Mouse (Mus musculus) intestine, embryonic 16.5 days (tissue): ENCODE results near the gene Pak2. TPM values are rescaled to one million over a fixed set of nuclear protein-coding genes. Genes with fewer than 3 reads are reported as not detected.

Source experiments
- ATAC-seq: fragments of 200-750 bp; cut with Nextera tagmentation; 2 replicates; pipeline ENCODE4 v1.8.0; 2017; ENCODE audit warnings: moderate TSS enrichment, moderate library complexity
- H3K27ac ChIP-seq: fragments of 300-500 bp; sonication (generic); 2 replicates; pipeline ENCODE4 v1.5.1; 2014; ENCODE audit warnings: mild to moderate bottlenecking, low read length
- H3K27me3 ChIP-seq: fragments of 300-500 bp; sonication (generic); replicated peaks from 2 replicates; pipeline ENCODE4 v1.6.1; 2014; ENCODE audit warnings: low read length, control low read depth, mixed read lengths; ENCODE audit not compliant: control insufficient read depth, insufficient read depth
- H3K36me3 ChIP-seq: fragments of 300-500 bp; sonication (generic); 2 replicates; pipeline ENCODE4 v1.6.1; 2014; ENCODE audit warnings: low read length, control low read depth; ENCODE audit not compliant: control insufficient read depth, insufficient read depth
- H3K4me1 ChIP-seq: fragments of 300-500 bp; sonication (generic); 2 replicates; pipeline ENCODE4 v1.6.1; 2014; ENCODE audit warnings: low read length, control low read depth, mixed read lengths; ENCODE audit not compliant: control insufficient read depth, insufficient read depth
- H3K4me2 ChIP-seq: fragments of 300-500 bp; sonication (generic); 2 replicates; pipeline ENCODE4 v1.6.1; 2014; ENCODE audit warnings: low read depth, low read length, control low read depth
- H3K4me3 ChIP-seq: fragments of 300-500 bp; sonication (generic); 2 replicates; pipeline ENCODE4 v1.5.1; 2014; ENCODE audit warnings: mild to moderate bottlenecking, low read length
- H3K9ac ChIP-seq: fragments of 300-500 bp; sonication (generic); 2 replicates; pipeline ENCODE4 v1.6.1; 2014; ENCODE audit warnings: low read depth, low read length
- H3K9me3 ChIP-seq: fragments of 300-500 bp; sonication (generic); 2 replicates; pipeline ENCODE4 v1.6.1; 2016; ENCODE audit warnings: low read length, control low read depth; ENCODE audit not compliant: control insufficient read depth
- WGBS: fragments of 180-500 bp; shearing (Covaris S2); extraction: QIAGEN DNeasy Blood & Tissue Kit; methylation state at CpG from one replicate; pipeline ENCODE4 v1.1.7; 2014; 5-methylcytosine and 5-hydroxymethylcytosine counted together
- polyA plus RNA-seq: library from polyadenylated mRNA; unstranded; fragments of >200 nt; fragmentation: Nextera tagmentation; extraction: Ambion mirVana; gene quantifications from 2 replicates; pipeline ENCODE4 v1.2.1, GENCODE M21; 2015

Gene Pak2
- polyA plus RNA-seq, 1 experiment from 2014 or later: 34.5 TPM

DNA sequence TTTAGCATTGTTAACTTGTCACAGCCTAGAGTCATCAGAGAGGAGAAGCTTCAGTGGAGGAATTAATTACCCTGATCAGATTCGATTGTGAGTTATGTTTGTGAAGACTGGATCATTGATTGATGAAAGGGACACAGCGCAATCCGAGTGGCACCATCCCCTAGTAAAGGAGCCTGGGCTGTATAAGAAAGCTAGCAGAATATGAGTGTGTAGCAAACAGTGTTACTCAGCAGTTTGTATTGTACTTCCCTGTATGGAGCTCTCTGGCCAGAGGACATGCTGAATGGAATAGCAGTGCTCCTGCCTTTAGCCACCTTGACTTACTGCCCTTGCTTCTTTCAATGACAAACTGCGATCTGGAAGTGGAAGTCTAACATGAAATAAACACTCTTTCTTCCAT, 68.8 kb downstream of the Pak2 start:
- Histone ChIP-seq H3K27ac (no peak overlapping the region), H3K4me2 (no peak overlapping the region), H3K27me3 (no peaks in the 10 kb centered on the region), H3K9ac (no peak overlapping the region), H3K4me3 (no peak overlapping the region), H3K4me1 (0 out of 2 replicates have a peak, but pooled peaks cover 4% of the 10 kb centered on the region), H3K36me3 (no peaks in the 10 kb centered on the region), H3K9me3 (no peaks in the 10 kb centered on the region)
- ATAC-seq: peak; percentile 70
- WGBS: 66% methylated on average over 4 of the region's 4 CpGs

DNA sequence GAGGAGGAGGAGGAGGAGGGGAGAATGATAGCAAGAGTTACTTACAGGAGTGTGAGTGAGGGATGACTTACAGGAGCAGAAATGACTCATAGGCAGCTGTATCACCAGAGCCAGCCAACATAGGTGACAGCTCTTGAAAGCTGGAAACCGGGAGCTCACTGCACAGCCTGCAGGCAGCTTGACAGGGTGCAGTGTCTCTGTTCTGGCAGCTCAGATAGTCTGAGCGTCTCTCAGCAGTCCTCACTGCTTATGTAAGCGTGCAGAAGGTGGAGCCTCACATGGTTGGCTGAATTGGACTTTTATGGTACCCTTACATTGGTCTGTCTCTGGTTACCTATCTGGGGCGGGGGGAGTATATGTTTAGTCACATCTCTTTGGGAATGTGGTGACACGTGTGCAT, 69.2 kb downstream of the Pak2 start:
- Histone ChIP-seq H3K9ac (no peak overlapping the region), H3K4me1 (0 out of 2 replicates have a peak, but pooled peaks cover 4% of the 10 kb centered on the region), H3K36me3 (no peaks in the 10 kb centered on the region), H3K9me3 (no peaks in the 10 kb centered on the region), H3K4me3 (no peak overlapping the region), H3K27ac (no peak overlapping the region), H3K4me2 (no peak overlapping the region), H3K27me3 (no peaks in the 10 kb centered on the region)
- 29% methylated on average over 5 of the region's 5 CpGs for WGBS
- ATAC-seq: peak; percentile 81

DNA sequence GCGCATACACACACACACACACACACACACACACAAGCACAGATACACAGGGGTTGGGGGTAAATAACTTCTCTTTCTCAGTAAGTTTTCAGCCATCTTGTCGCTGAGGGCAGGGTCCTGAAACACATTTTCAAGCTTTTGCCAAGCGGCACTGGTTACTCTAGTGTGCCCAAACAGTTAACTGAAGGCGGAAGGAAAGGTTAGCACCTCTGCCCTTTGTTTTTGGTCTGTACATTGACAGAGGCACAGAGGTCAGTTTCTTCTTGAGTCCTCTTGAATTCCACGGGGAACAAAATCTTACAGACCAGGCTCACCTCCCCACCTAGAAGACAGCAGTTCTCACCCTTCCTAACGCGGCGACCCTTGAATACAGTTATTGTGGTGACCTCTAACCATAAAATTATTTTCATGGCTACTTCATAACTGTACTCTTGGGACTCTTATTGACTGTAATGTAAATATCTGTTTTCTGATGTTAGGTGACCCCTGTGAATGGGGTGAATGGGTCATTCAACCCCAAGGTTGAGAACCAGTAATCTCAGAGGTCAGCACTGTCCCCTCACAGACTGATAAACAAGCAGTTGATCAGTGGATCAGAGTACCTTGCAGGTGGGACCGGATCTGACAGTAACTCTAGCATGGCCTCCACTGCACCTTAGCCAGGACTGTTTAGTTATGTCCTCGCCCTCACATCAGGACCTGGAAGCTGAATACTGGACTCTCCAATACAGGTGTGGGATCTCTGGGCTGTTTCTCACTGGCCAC, 70.4 kb downstream of the Pak2 start:
- no peaks in the 10 kb centered on the region for H3K9me3 ChIP-seq
- ATAC-seq: no peak
- WGBS: 50% methylated on average over 10 of the region's 10 CpGs
- no peak overlapping the region for H3K9ac ChIP-seq
- 0 out of 2 replicates have a peak, but pooled peaks cover 4% of the 10 kb centered on the region for H3K4me1 ChIP-seq
- no peak overlapping the region for H3K4me3 ChIP-seq
- no peaks in the 10 kb centered on the region for H3K27me3 ChIP-seq
- H3K4me2 ChIP-seq: no peak overlapping the region
- H3K36me3 ChIP-seq: no peaks in the 10 kb centered on the region
- no peak overlapping the region for H3K27ac ChIP-seq

DNA sequence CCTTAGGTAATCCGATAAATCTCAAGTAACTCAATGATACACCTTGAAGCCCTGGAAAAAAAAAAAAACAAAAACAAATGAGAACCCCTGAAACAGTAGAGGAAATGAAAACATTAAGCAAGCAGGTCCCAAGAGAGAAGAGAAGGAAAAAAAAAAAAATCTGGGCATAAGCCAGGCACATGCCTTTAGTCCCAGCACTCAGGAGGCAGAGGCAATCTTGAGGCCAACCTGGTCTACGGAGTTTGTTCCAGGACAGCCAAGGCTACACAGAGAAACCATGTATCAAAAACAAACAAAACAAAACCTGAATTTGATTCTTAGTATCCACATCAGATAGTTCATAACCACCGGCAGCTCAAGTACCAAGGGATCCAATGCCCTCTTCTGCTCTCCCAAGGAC, 74.4 kb downstream of the Pak2 start:
- 96% methylated on average over 3 of the region's 3 CpGs for WGBS
- Histone ChIP-seq H3K36me3 (no peaks in the 10 kb centered on the region), H3K27ac (no peak overlapping the region), H3K27me3 (no peaks in the 10 kb centered on the region), H3K4me1 (peaks cover 20% of the 10 kb centered on the region), H3K4me3 (no peak overlapping the region), H3K9ac (no peak overlapping the region), H3K9me3 (no peaks in the 10 kb centered on the region), H3K4me2 (no peak overlapping the region)
- ATAC-seq: no peak

DNA sequence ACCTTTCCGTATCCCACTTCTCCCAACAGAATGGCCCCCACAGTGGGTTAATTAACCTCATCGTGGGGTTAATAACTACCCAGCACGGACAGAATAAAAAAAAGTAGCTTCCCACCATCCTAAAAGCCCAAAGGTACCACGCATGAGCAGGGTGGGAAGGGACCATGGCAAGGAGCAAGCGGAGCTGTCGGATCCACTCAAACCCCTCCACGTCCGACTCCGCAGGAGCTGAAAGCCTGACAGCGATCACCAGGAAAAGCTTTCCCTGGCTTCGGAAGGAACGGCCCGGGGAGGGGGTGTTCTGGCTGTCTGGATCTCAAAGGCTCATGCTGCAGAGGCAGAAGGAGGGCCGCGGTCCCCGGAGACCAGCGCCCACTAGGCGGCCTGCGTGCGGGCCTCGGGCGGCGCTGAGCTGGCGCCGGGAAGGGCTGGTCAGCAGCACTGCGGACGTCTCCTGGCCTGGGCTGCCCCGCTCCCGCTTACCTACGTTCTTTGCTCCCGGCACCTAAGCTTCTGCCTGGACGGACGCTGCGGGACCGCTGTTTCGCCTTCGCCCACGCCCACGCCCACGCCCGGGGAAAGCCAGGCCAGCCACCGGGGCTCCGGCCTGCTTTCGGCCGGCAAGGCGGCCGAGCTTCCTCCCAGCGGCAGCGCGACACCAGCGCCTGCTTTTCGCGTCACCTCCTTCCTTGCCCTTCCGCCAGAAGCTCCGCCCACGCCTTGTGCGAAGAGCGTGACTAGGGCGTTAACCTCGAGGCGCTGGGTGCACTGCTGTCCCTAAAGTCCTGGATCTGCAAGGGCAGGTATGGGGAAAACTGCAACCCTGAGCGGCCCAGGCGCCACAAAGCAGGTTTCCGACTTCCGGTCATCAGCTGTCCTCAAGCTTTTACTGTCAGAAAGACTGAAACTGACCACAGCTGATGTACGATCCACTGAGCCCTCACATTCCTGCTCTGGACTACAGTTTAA, 76.3 kb downstream of the Pak2 start, which contains the start of gene Senp5:
TSS of gene Senp5 (minus strand) at position 779 of the 969 bp plus-strand sequence.
- no peaks in the 10 kb centered on the region for H3K27me3 ChIP-seq
- H3K4me1 ChIP-seq: peaks cover 19% of the 10 kb centered on the region
- no peaks in the 10 kb centered on the region for H3K9me3 ChIP-seq
- peak within 1 kb of the TSS; percentile 99 for H3K4me3 ChIP-seq
- peak within 1 kb of the TSS; percentile 91 for H3K9ac ChIP-seq
- no peaks in the 10 kb centered on the region for H3K36me3 ChIP-seq
- ATAC-seq: peak; percentile 97
- peak within 1 kb of the TSS; percentile 78 for H3K4me2 ChIP-seq
- under 1% methylated on average over 66 of the region's 66 CpGs for WGBS
- peak within 1 kb of the TSS; percentile 81 for H3K27ac ChIP-seq

DNA sequence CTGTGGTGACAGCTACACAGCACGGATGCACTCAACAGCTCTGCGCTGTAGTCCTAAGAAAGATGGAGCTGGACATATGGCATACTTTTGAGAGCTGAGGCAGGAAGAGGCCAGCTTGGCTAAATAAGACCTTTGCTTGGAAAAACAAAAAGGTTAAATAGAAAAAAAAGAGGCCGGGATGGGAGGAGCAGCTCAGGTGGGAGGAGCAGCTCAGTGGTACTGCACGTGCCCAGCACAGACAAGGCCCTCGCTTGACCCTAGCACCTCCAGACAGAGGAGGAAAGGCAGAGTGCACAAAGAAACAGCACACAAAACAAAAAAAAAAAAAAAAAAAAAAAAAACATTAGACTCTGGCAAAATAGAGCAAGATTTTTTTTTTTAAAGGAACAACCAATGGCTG, 82.8 kb downstream of the Pak2 start:
- peaks cover 6% of the 10 kb centered on the region for H3K4me1 ChIP-seq
- H3K4me2 ChIP-seq: no peak overlapping the region
- ATAC-seq: no peak
- no peak overlapping the region for H3K9ac ChIP-seq
- no peaks in the 10 kb centered on the region for H3K9me3 ChIP-seq
- no peaks in the 10 kb centered on the region for H3K27me3 ChIP-seq
- WGBS: 87% methylated on average over 5 of the region's 5 CpGs
- no peak overlapping the region for H3K27ac ChIP-seq
- no peaks in the 10 kb centered on the region for H3K36me3 ChIP-seq
- no peak overlapping the region for H3K4me3 ChIP-seq

DNA sequence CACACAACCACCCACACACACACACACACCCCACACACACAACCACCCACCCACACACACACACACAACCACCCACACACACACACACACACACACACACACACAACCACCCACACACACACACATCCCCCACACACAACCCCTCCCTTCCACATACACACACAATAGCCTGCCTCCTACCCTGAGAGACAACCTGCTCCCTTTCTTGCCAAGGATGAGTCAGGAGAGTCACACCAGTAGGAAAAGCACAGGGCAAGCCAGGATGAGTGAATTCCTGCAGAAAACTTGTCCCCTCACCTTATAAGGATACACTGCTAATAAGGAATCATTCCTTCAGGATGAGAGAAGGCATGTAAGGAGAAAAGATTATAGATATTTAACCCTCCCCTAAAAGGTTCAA, 85.2 kb downstream of the Pak2 start:
- Histone ChIP-seq H3K4me1 (peaks cover 3% of the 10 kb centered on the region; the same call in 1 of the 2 replicates), H3K36me3 (no peaks in the 10 kb centered on the region; the same call in 1 of the 2 replicates), H3K4me2 (no peak overlapping the region), H3K27me3 (no peaks in the 10 kb centered on the region), H3K9me3 (no peaks in the 10 kb centered on the region), H3K9ac (no peak overlapping the region), H3K27ac (no peak overlapping the region), H3K4me3 (no peak overlapping the region)
- ATAC-seq: no peak

DNA sequence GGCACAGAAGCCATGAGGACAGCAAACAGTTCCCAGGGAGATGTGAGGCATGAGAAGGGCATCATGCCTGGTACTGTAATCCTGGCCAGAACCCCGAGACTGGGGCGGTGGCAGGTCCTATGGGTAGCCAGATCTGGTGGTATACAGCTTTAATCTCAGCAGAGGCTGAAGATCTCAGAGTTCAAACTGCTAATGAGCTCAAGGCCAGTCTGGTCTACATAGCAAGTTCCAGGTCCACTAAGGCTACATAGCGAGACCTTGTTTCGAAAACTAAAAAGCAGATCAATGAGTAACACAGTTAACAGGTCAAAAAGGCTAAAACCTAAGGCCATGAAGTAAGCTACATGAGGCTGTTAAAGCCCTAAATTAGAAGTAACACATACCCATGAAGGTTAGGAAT, 85.9 kb downstream of the Pak2 start:
- Histone ChIP-seq H3K4me2 (no peak overlapping the region), H3K4me3 (no peak overlapping the region), H3K9ac (no peak overlapping the region), H3K27ac (no peak overlapping the region), H3K27me3 (no peaks in the 10 kb centered on the region), H3K4me1 (no peaks in the 10 kb centered on the region), H3K36me3 (no peaks in the 10 kb centered on the region; the same call in 1 of the 2 replicates), H3K9me3 (no peaks in the 10 kb centered on the region)
- whole genome bisulfite sequencing: 97% methylated on average over 4 of the region's 4 CpGs
- ATAC-seq: no peak

DNA sequence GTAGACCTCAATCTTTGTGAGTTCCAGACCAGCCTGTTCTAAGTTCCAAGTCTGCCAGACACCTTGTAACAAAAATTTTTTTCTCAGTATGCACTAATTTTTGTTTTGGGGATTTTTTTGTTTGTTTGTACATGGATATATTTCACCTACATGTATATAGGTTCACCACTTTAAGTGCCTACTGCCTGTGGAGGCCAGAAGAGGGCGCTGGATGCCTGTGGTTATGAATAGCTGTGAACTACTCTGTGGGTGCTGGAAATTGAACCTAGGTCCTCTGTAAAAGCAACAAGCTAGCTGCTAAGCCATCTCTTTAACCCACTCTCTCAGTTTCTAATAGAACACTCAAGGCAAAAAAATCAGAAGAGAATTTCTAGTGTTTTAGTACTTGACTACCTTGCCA, 87.1 kb downstream of the Pak2 start:
- H3K9ac ChIP-seq: no peak overlapping the region
- H3K27ac ChIP-seq: no peak overlapping the region
- no peaks in the 10 kb centered on the region for H3K4me1 ChIP-seq
- H3K4me2 ChIP-seq: no peak overlapping the region
- no peak for ATAC-seq
- no peaks in the 10 kb centered on the region for H3K9me3 ChIP-seq
- WGBS: 43% methylated on average over 1 of the region's 1 CpGs
- no peak overlapping the region for H3K4me3 ChIP-seq
- H3K27me3 ChIP-seq: no peaks in the 10 kb centered on the region
- no peaks in the 10 kb centered on the region; the same call in 1 of the 2 replicates for H3K36me3 ChIP-seq
